ENCODE assay signal across 8 mouse cellular contexts in the genomic region with DNA sequence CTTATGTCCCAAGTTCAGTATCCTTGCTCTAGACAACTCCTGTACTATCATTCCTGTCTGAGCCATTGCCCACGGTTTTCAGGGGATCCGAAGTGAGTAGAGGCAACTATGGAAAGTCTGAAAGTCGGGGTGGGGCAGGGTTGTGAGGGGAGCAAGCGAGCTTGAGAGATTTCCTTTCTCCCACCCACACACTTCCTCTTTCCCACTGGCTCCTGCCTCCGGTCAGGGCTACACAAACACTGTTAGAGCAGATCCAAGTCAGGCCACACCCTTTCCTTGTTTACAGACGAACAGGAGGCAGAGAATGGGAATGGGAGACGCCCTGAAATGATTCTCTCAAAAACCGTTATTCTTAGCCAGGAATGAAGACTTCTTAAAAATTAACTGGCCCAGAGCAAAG. TPM values are rescaled to one million over a fixed set of nuclear protein-coding genes. Genes with fewer than 3 reads are reported as not detected.
DNase-seq lines count a peak whose midpoint lies in the region; ATAC-seq and TF ChIP-seq lines count a peak whose summit lies in the region.

No protein-coding gene starts in this region.

- H3K4me3 ChIP-seq in embryonic fibroblast, embryonic 13.5 days (ENCODE audit: insufficient read depth, low read length) = no peak overlapping the region
- H3K4me3 ChIP-seq in intestine, embryonic 16.5 days (ENCODE audit: low read length) = no peak overlapping the region
- no peak overlapping the region for H3K4me3 ChIP-seq in neural tube, embryonic 15.5 days (replicated peaks)

- H3K36me3 ChIP-seq in intestine, embryonic 16.5 days (ENCODE audit: control insufficient read depth, insufficient read depth, low read length) = no peaks in the 10 kb centered on the region
- H3K36me3 ChIP-seq in neural tube, embryonic 15.5 days = no peaks in the 10 kb centered on the region

- H3K9me3 ChIP-seq in intestine, embryonic 16.5 days (ENCODE audit: control insufficient read depth, low read length) = no peaks in the 10 kb centered on the region
- no peaks in the 10 kb centered on the region for H3K9me3 ChIP-seq in neural tube, embryonic 15.5 days (replicated peaks)

- peak; percentile 22 for DNase-seq in embryo, embryonic 10 days (ENCODE audit: low spot score)
- no peak for DNase-seq in embryo, embryonic 9.5 days (ENCODE audit: extremely low spot score)
- peak; percentile 86 for DNase-seq in lung, postnatal 10 days
- no peak for DNase-seq in thymus, postnatal 25 days
- no peak for DNase-seq in spleen, postnatal 10 days (ENCODE audit: low spot score in 2 of 2)

- ATAC-seq in intestine, embryonic 16.5 days = 0 out of 2 replicates have a peak, but pooled peaks have one; percentile 53
- no peak for ATAC-seq in neural tube, embryonic 15.5 days (ENCODE audit: low FRiP score)

- no peak overlapping the region for H3K9ac ChIP-seq in intestine, embryonic 16.5 days (ENCODE audit: low read depth, low read length)
- no peak overlapping the region for H3K9ac ChIP-seq in neural tube, embryonic 15.5 days (replicated peaks)

- 21% methylated on average over 8 of the region's 8 CpGs for WGBS in intestine, embryonic 16.5 days
- WGBS in neural tube, embryonic 15.5 days = 70% methylated on average over 8 of the region's 8 CpGs

- H3K4me2 ChIP-seq in intestine, embryonic 16.5 days (ENCODE audit: low read depth, low read length) = no peak overlapping the region
- no peak overlapping the region for H3K4me2 ChIP-seq in neural tube, embryonic 15.5 days

- no peak for TF ChIP-seq POLR2A in embryonic fibroblast, embryonic 13.5 days (IDR thresholded peaks at IDR 0.05; ENCODE audit: low read depth, low read length)

- H3K4me1 ChIP-seq in embryonic fibroblast, embryonic 13.5 days (ENCODE audit: control insufficient read depth, insufficient read depth, low read length) = peaks cover 22% of the 10 kb centered on the region
- H3K4me1 ChIP-seq in intestine, embryonic 16.5 days (ENCODE audit: control insufficient read depth, insufficient read depth, low read length) = peaks cover 12% of the 10 kb centered on the region
- H3K4me1 ChIP-seq in neural tube, embryonic 15.5 days = no peaks in the 10 kb centered on the region

- no peak for TF ChIP-seq CTCF in embryonic fibroblast, embryonic 13.5 days (IDR thresholded peaks at IDR 0.05; ENCODE audit: borderline replicate concordance, insufficient read depth, low read length)

- no peaks in the 10 kb centered on the region for H3K27me3 ChIP-seq in intestine, embryonic 16.5 days (replicated peaks; ENCODE audit: control insufficient read depth, insufficient read depth, low read length)
- H3K27me3 ChIP-seq in neural tube, embryonic 15.5 days (replicated peaks) = no peaks in the 10 kb centered on the region

- H3K27ac ChIP-seq in embryonic fibroblast, embryonic 13.5 days (ENCODE audit: insufficient read depth, low read length) = peak overlapping the region; percentile 82
- H3K27ac ChIP-seq in intestine, embryonic 16.5 days (ENCODE audit: low read length) = peak overlapping the region; percentile 31; the same call in 1 of the 2 replicates
- H3K27ac ChIP-seq in neural tube, embryonic 15.5 days (replicated peaks) = no peak overlapping the region

RNA-seq across cellular contexts. Expression of gene Sptbn1, which starts 23.2 kb away (rescaled TPM):
- polyA plus RNA-seq in embryonic fibroblast, embryonic 13.5 days (2011; ENCODE audit: insufficient read length, low read depth, missing spikeins) = 268 and 314 TPM in 2 replicates
- polyA plus RNA-seq in intestine, embryonic 16.5 days (2015; fragmentation: Nextera tagmentation; extraction: Ambion mirVana) = 98.1 and 110 TPM in 2 replicates
- 180 and 181 TPM in 2 replicates for polyA plus RNA-seq in neural tube, embryonic 15.5 days (2015; fragmentation: Nextera tagmentation; extraction: Ambion mirVana)

Comparison
In these comparisons a context has a peak if more than half of its experiments do, and no peak if none do; other contexts are left out.
1. DNase-seq: peak in embryo, embryonic 10 days (single experiment) and lung, postnatal 10 days (single experiment); none in embryo, embryonic 9.5 days (single experiment), thymus, postnatal 25 days (single experiment) and spleen, postnatal 10 days (0 of 2).